8 mouse cellular contexts compared by ENCODE assay signal in the genomic region with DNA sequence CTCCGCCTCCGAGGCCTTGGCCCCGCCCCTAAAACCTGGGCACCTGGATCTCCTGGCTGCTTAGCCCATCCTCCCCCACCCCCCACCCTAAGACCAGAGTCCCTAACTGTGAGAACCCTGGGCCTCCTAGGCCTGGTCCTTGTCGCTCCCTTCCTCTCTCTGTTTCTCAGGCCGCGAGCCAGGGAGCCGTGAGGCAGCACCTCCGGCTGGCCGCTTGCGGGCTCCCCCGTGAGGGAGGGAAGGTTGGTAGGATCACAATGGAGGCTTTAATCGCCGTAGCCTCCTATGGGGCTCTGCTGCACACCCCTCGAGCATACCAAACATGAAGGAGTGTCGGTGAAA. TPM values are rescaled to one million over a fixed set of nuclear protein-coding genes. Genes with fewer than 3 reads are reported as not detected.
A peak's percentile ranks its signal among the peaks of the same experiment; 100 is the strongest.
DNase-seq lines count a peak whose midpoint lies in the region; ATAC-seq and TF ChIP-seq lines count a peak whose summit lies in the region.

No protein-coding gene starts in this region.

- H3K4me2 ChIP-seq in liver, embryonic 13.5 days = peak overlapping the region; percentile 99
- H3K4me2 ChIP-seq in stomach, postnatal 0 days (replicated peaks; ENCODE audit: low read depth) = peak overlapping the region; percentile 63

- DNase-seq in cerebellum, adult 2 months = no peak
- no peak for DNase-seq in cerebellum, adult 11 months
- DNase-seq in testis, postnatal 14 days (ENCODE audit: low spot score) = no peak
- DNase-seq in liver, embryonic 13.5 days = no peak
- no peak for DNase-seq in stomach, postnatal 0 days (ENCODE audit: low spot score)
- no peak for DNase-seq in cerebellum, adult 9-11 months
- DNase-seq in adrenal gland, postnatal 4 days (ENCODE audit: low spot score in 2 of 2) = no peak

- no peak for TF ChIP-seq POLR2A in cerebellum, adult 2 months (IDR thresholded peaks at IDR 0.05; ENCODE audit: borderline replicate concordance, insufficient read depth, low read length)
- no peak for TF ChIP-seq POLR2A in testis, adult 2 months (IDR thresholded peaks at IDR 0.05; ENCODE audit: control insufficient read depth, low read depth, low read length)

- H3K9ac ChIP-seq in liver, embryonic 13.5 days = peak overlapping the region; percentile 83
- H3K9ac ChIP-seq in stomach, postnatal 0 days (ENCODE audit: low read length) = peak overlapping the region; percentile 72

- no peak for TF ChIP-seq EP300 in stomach, postnatal 0 days (optimal IDR thresholded peaks at IDR 0.05)

- H3K27me3 ChIP-seq in cerebellum, adult 2 months (ENCODE audit: control insufficient read depth, insufficient read depth, low read length) = no peaks in the 10 kb centered on the region
- H3K27me3 ChIP-seq in testis, adult 2 months (ENCODE audit: control insufficient read depth, insufficient read depth, low read length) = no peaks in the 10 kb centered on the region
- no peaks in the 10 kb centered on the region for H3K27me3 ChIP-seq in liver, embryonic 13.5 days
- H3K27me3 ChIP-seq in stomach, postnatal 0 days (ENCODE audit: control insufficient read depth, insufficient read depth, low read length) = no peaks in the 10 kb centered on the region

- no peaks in the 10 kb centered on the region; the same call in none of the 2 replicates for H3K36me3 ChIP-seq in testis, adult 2 months (ENCODE audit: control insufficient read depth, insufficient read depth, low read length)
- H3K36me3 ChIP-seq in liver, embryonic 13.5 days = peaks cover 21% of the 10 kb centered on the region
- H3K36me3 ChIP-seq in stomach, postnatal 0 days (ENCODE audit: control insufficient read depth, insufficient read depth, low read length) = no peaks in the 10 kb centered on the region

- WGBS in cerebellum, adult 2 months = under 1% methylated on average over 15 of the region's 15 CpGs
- under 1% methylated on average over 15 of the region's 15 CpGs for WGBS in liver, embryonic 13.5 days (ENCODE audit: insufficient replicate concordance)
- WGBS in stomach, postnatal 0 days = 0% methylated on average over 13 of the region's 15 CpGs

- TF ChIP-seq CTCF in cerebellum, adult 2 months (IDR thresholded peaks at IDR 0.05; ENCODE audit: borderline replicate concordance, insufficient read depth, low read depth, low read length) = no peak
- no peak for TF ChIP-seq CTCF in testis, adult 2 months (IDR thresholded peaks at IDR 0.05; ENCODE audit: control insufficient read depth, insufficient read depth, insufficient replicate concordance, low read depth, low read length)
- TF ChIP-seq CTCF in stomach, postnatal 0 days (IDR thresholded peaks at IDR 0.05; ENCODE audit: low read depth) = peak; percentile 50

- ATAC-seq in liver, embryonic 13.5 days (ENCODE audit: low read depth) = no peak
- ATAC-seq in stomach, postnatal 0 days (ENCODE audit: low FRiP score, low TSS enrichment) = no peak

- peaks cover 17% of the 10 kb centered on the region for H3K4me1 ChIP-seq in cerebellum, adult 2 months (ENCODE audit: control insufficient read depth, insufficient read depth, low read length)
- peaks cover 20% of the 10 kb centered on the region for H3K4me1 ChIP-seq in testis, adult 2 months (ENCODE audit: control insufficient read depth, insufficient read depth, low read length)
- peaks cover 68% of the 10 kb centered on the region for H3K4me1 ChIP-seq in liver, embryonic 13.5 days (replicated peaks)
- peaks cover 10% of the 10 kb centered on the region for H3K4me1 ChIP-seq in stomach, postnatal 0 days (replicated peaks; ENCODE audit: control insufficient read depth, insufficient read depth)

- H3K4me3 ChIP-seq in cerebellum, adult 2 months (replicated peaks; ENCODE audit: insufficient read depth, low read depth, low read length) = peak overlapping the region; percentile 68
- peak overlapping the region; percentile 94 for H3K4me3 ChIP-seq in testis, adult 2 months (ENCODE audit: control insufficient read depth, low read depth, low read length)
- peak overlapping the region; percentile 79 for H3K4me3 ChIP-seq in liver, embryonic 13.5 days (replicated peaks)
- peak overlapping the region; percentile 64 for H3K4me3 ChIP-seq in stomach, postnatal 0 days (ENCODE audit: low read depth, low read length)

- peak overlapping the region; percentile 89 for H3K27ac ChIP-seq in cerebellum, adult 2 months (ENCODE audit: insufficient read depth, low read length)
- H3K27ac ChIP-seq in testis, adult 2 months (ENCODE audit: control insufficient read depth, insufficient read depth, low read depth, low read length) = peak overlapping the region; percentile 88
- H3K27ac ChIP-seq in liver, embryonic 13.5 days = peak overlapping the region; percentile 95
- H3K27ac ChIP-seq in stomach, postnatal 0 days (replicated peaks) = peak overlapping the region; percentile 90

- H3K9me3 ChIP-seq in liver, embryonic 13.5 days (replicated peaks) = no peaks in the 10 kb centered on the region
- H3K9me3 ChIP-seq in stomach, postnatal 0 days (ENCODE audit: control insufficient read depth, low read length) = no peaks in the 10 kb centered on the region

RNA-seq across cellular contexts. Expression of a gene that starts 0.4 kb away (rescaled TPM):
- polyA plus RNA-seq in cerebellum, adult 2 months (2012; rRNA removed) = 66.9 and 67.8 TPM in 2 replicates
- polyA plus RNA-seq in testis, adult 2 months (2012; rRNA removed) = 33.6 and 33.7 TPM in 2 replicates
- polyA plus RNA-seq in liver, embryonic 13.5 days (2015; fragmentation: Nextera tagmentation; extraction: Ambion mirVana) = 9.4 and 12.2 TPM in 2 replicates
- 9.4 and 11.5 TPM in 2 replicates for polyA plus RNA-seq in stomach, postnatal 0 days (2015; fragmentation: Nextera tagmentation; extraction: Ambion mirVana)
- total RNA-seq in adrenal gland, postnatal 4 days (2021) = 10 to 100 TPM; 29.1 to 33.1 TPM

RNA-seq across cellular contexts. Expression of a gene that starts 23.6 kb away (rescaled TPM):
- polyA plus RNA-seq in cerebellum, adult 2 months (2012; rRNA removed) = 962 and 1,033 TPM in 2 replicates
- polyA plus RNA-seq in testis, adult 2 months (2012; rRNA removed) = 159 and 174 TPM in 2 replicates
- 11.2 and 14.9 TPM in 2 replicates for polyA plus RNA-seq in liver, embryonic 13.5 days (2015; fragmentation: Nextera tagmentation; extraction: Ambion mirVana)
- polyA plus RNA-seq in stomach, postnatal 0 days (2015; fragmentation: Nextera tagmentation; extraction: Ambion mirVana) = 25.5 and 26.3 TPM in 2 replicates
- 10 to 100 TPM; 39.7 to 47.5 TPM for total RNA-seq in adrenal gland, postnatal 4 days (2021)

RNA-seq across cellular contexts. Expression of a gene that starts 24.6 kb away (rescaled TPM):
- polyA plus RNA-seq in cerebellum, adult 2 months (2012; rRNA removed) = 0.36 and 0.43 TPM in 2 replicates
- polyA plus RNA-seq in testis, adult 2 months (2012; rRNA removed) = 89.4 and 90.3 TPM in 2 replicates
- polyA plus RNA-seq in liver, embryonic 13.5 days (2015; fragmentation: Nextera tagmentation; extraction: Ambion mirVana) = 0.03 TPM in 1 of 2 replicates, not detected in the other
- 0.12 TPM in 1 of 2 replicates, not detected in the other for polyA plus RNA-seq in stomach, postnatal 0 days (2015; fragmentation: Nextera tagmentation; extraction: Ambion mirVana)
- total RNA-seq in adrenal gland, postnatal 4 days (2021) = under 1 TPM; 0.17 TPM

RNA-seq across cellular contexts. Expression of a gene that starts 25.9 kb away (rescaled TPM):
- polyA plus RNA-seq in cerebellum, adult 2 months (2012; rRNA removed) = not detected in 2 replicates
- polyA plus RNA-seq in testis, adult 2 months (2012; rRNA removed) = 92.8 and 97.9 TPM in 2 replicates
- not detected in 2 replicates for polyA plus RNA-seq in liver, embryonic 13.5 days (2015; fragmentation: Nextera tagmentation; extraction: Ambion mirVana)
- polyA plus RNA-seq in stomach, postnatal 0 days (2015; fragmentation: Nextera tagmentation; extraction: Ambion mirVana) = not detected in 2 replicates
- not detected for total RNA-seq in adrenal gland, postnatal 4 days (2021)

Comparison
In these comparisons a context has a peak if more than half of its experiments do, and no peak if none do; other contexts are left out.
1. RNA of a gene that starts 24.6 kb away (polyA plus RNA-seq): 89.4 to 90.3 TPM in testis, adult 2 months; 0.36 to 0.43 TPM in cerebellum, adult 2 months, 0.03 TPM in liver, embryonic 13.5 days and 0.12 TPM in stomach, postnatal 0 days; every median in the first group is over 10 times any median in the second.
2. Peak in every context shown above with its lines, with median percentiles within 50 percentile points of each other: H3K27ac ChIP-seq and H3K4me3 ChIP-seq.